Mouse (Mus musculus): ENCODE measurements around the gene 1700057G04Rik.

Gene 1700057G04Rik

DNA sequence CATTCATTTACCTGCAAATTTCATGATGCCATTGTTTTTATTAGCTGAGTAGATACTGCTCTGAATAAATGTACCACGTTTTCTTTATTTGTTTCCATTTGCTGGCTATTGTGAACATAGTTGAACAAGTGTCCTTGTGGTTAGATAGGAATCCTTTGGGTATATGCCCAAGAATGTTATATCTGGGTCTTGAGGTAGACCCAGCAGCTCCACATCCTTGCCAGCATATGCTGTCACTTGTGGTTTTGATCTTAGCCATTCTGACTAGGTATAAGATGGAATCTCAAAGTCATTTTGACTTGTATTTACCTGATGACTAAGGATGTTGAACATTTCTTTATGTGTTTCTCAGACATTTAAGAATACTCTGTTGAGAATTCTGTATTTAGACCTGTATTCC is 77.7 kb downstream of the 1700057G04Rik start:
- DNase-seq (ENCODE audit: low spot score): no peak

DNA sequence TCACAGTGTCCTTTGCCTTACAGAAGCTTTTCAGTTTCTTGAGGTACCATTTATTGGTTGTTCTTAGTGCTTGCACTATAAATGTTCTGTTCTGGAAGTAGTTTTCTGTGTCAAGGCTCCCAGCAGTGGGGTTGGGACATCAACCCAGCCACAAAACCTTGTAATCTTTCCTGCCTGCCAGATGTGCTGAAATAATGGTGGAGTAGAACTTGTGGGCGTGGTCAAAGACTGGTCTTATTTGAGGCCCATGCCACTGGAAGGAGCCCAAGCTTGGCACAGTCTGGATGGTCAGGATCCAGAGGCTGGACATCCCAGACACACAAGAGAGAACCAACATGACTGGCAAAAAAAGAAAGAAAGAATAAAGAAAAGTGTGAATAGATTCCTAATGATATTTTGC is 78.2 kb downstream of the 1700057G04Rik start:
- no peak for DNase-seq (ENCODE audit: low spot score)

DNA sequence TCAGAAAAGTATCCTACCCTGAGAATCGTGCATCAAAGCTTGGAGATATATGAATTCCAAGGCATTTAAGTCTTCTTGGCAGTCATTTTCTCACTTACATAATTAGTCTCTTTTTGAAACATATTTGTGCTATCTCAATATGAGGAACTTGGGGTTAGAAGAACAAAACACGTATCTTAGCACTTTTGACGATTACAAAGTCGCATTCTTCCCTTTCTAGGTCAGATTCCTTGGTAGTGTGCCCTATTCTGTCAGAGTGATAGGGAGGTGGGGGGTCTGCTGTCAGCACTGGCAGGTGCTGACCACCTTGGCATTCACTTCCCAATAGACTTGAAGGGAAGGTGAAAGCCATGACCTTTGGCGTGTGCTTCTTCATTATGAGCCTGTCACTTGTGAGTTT is 93.5 kb downstream of the 1700057G04Rik start:
- DNase-seq (ENCODE audit: low spot score): no peak

All from testis, postnatal 10 days (tissue).